Mouse (Mus musculus) kidney, postnatal 25 days (tissue): ENCODE measurements at regions not wholly inside any gene's neighbourhood (a gene's known extent, or its start where the extent isn't known, plus 50 kb on each side); places are given as distances from the start of the nearest gene placed in this dataset.

Experiments used
- DNase-seq, 2 experiments: peaks; one replicate each; pipeline ENCODE4 v3.0.0; 2021; ENCODE audit warnings: mixed read lengths in 2 of 2

DNA sequence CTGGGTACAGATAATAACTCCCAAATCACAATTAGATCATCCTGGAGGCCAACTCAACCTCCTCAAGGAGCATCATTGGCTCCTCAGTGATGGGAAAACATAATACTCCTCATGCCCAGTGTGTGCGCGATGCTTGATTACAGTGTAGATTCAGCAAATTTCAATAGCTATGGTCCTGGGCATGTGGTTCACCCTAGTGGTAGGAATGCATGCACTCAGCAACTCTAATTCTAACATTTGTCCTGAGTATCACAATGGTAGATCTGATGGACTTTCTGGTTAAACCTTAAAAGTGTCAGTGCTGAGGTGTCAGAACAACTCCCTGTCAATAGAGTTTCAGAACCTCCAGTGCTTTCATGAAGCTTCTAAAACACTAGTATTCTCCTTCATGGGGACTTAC is 442.0 kb downstream of the Hsfy2 start:
- DNase-seq: peak in 1 of 2 experiments; percentile 6

GRCm38 (mm10) chr1:56183503-56184198 is 453.6 kb downstream of the Hsfy2 start:
- DNase-seq: no peak

DNA sequence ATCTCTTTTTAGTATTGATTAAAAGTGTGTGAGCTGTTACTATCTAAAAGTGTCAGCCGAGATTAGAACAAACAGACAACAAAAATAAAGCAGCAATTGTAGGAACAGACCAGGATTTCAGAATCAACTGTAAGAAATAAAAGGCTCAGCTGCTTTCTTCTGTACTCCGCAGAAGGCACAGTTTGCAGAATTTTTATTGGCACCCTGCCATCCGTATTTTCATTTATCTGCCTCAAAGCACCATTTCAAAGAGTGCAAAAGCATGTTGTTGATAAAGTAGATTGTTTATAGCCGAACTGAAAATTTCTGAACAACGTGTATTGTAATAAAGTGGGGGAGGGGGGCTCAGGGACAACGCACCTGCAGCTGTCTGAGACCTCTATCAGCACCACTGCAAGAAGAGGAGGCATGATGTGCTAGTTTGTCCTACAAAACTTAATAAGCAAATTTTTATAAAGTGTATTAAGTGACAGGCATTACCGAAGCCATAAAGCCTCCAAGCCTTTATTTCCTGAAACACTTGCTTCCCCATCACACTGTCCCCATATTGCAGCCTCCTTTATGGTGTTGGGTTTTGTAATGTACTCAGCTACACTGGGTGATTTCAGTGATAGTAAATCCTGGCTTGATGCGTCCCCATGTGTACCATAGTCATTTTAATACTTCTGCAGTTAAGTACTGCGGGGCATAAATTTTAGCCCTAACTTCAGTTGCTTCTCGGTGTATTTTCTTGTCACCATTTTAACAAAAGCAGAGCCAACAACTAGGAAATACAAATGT is 457.8 kb downstream of the Hsfy2 start:
- DNase-seq: no peak

GRCm38 (mm10) chr1:56171157-56171556 is 466.1 kb downstream of the Hsfy2 start:
- DNase-seq: no peak

DNA sequence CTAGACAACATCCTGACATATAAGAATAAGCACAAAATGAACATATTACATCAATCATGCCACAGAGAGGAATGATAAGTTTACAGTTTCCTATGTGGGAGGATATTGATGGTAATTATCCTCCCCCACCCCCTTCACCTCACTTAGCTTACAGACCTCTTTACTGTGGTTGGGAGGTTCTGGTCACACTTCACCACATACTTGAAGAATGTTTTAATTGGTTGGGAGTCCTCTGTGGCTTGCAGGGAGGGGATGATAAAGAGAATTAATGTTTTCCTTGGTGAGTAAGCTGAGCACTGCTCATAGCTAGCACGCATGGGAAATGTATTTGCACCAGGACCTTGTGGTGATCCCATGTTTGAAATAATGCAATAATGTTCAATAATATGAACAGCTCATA is 468.5 kb downstream of the Hsfy2 start:
- no peak for DNase-seq

GRCm38 (mm10) chr1:56168063-56168462 is 469.2 kb downstream of the Hsfy2 start:
- DNase-seq: no peak

- no peak for DNase-seq
Measured at GRCm38 (mm10) chr1:56165228-56165627, 472.0 kb downstream of the Hsfy2 start.

GRCm38 (mm10) chr1:56164366-56164765 is 472.9 kb downstream of the Hsfy2 start:
- DNase-seq: no peak

GRCm38 (mm10) chr1:56130951-56131350 is 506.3 kb downstream of the Hsfy2 start:
- DNase-seq: no peak

DNA sequence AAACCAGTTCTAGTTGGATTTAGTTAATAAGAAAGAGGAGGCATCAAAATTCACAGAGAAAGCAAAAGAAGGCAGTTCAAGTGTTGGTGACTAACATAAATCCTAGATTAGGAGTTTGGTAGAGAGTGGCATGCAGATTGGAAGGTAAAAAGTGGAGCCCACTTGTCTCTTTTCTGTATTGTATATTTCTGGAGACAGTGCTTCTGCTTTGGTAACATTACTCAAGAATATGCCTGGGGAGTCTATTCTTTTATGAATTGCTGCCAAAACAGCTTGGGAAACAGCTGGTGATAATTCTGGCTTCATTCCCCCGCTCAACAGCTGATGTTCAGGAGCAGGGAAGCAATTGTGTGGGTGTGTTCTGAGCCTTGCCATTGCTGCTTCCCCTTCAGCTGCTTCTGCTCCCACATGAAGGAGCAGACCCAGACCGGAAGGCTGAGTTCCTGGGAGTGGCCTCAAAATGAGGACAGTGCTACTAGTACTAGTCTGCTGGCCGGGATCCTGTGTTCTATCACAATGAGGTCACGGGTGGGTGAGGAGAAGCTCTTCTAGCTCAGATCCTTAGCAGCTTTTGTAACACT is 547.9 kb downstream of the Hsfy2 start:
- DNase-seq: peak; percentile 21 to 68

DNA sequence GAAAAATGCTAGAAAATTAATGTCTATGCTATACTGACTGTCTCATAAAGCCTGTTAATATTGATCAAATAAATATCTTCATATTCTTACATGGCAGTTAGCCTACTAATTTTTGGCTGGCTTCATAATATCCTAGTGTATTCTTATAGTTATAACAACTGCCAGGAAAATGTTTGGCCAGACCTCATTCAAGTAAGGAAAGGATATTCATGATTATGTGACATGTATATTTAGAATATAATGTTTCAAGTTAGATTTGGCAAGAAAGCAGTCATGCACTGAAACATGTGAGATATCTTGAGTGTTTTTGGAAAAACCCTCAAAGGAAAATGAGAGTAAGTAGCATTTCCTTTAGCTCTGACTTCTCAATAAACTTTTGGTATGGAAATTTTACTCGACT is 548.9 kb downstream of the Hsfy2 start:
- no peak for DNase-seq

GRCm38 (mm10) chr1:56076757-56077156 is 560.5 kb downstream of the Hsfy2 start:
- DNase-seq: no peak

DNA sequence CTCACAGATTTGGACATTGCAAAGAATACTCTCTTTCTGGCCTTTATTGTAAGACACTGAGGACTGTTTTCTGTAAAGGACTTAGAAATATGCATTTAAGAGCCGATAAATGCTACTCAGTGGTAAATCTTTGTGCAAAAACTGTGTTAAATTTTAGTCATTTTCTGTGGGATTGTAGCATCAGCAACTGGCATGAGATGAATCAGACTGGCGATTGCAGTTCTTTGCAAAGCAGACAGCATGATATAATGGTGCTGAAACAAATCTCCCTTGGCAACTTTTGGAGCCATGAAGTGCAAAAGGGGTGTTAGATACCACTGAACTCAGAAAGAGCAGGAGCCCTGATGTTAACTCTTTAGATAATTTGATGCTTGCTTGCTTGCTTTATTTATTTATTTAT is 565.0 kb downstream of the Hsfy2 start:
- DNase-seq: no peak

DNA sequence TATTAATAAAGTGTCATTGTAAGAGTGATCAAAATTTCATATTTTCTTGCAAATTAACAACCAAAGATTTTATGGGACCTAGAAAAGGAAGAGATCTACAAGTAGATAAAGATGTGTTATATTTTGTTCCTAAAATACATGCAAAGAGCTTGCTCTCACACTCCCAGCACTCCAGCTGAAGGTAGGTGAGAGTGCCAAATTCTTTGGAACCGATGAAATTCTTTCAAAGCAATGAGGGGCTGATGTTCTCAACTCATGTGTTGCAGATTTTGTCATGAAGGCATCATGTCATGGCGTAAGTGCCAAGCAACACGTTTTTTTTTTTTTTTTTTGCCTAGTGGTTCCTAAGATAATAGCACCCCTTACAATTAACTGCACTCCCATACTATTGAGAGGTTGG is 573.8 kb downstream of the Hsfy2 start:
- DNase-seq: no peak
